In the genomic region with DNA sequence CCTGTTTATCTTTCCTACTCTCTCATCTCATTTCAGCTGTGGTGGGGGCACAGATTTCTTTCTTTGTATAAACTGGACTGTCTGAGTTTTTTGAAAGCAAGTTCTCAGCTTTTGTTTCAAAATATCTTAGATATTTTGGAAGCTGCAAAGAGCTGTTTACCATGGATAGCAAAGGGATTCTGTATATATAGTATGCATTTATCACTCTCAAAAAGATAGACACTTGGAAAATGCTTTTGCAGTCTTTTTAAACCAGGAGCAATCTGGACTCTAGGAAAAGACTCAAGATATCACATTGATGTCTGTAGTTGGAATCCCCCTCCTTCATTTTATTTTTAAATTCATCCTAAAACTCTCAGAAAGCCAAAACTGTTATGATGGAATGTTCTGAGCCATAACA, we compare ENCODE assay signal across 23 mouse cellular contexts.
A peak's percentile ranks its signal among the peaks of the same experiment; 100 is the strongest.
DNase-seq lines count a peak whose midpoint lies in the region; ATAC-seq and TF ChIP-seq lines count a peak whose summit lies in the region.
"Had no signal": no experiment of that assay in that cellular context is flagged by ENCODE, and none has a peak within 500 bp of the region (broad histone marks: within the 10 kb centered on the region; RNA-seq: fewer than 3 reads in every experiment).

No protein-coding gene starts in this region.

- no peaks in the 10 kb centered on the region for H3K4me1 ChIP-seq in forebrain, postnatal 0 days (ENCODE audit: insufficient read depth)
- no peaks in the 10 kb centered on the region for H3K4me1 ChIP-seq in forebrain, embryonic 13.5 days
- H3K4me1 ChIP-seq: embryonic facial prominence, embryonic 10.5 days; embryonic facial prominence, embryonic 12.5 days had no signal

- no peaks in the 10 kb centered on the region for H3K9me3 ChIP-seq in forebrain, postnatal 0 days (ENCODE audit: low read length)
- H3K9me3 ChIP-seq in forebrain, embryonic 13.5 days (replicated peaks): no peaks in the 10 kb centered on the region
- H3K9me3 ChIP-seq: embryonic facial prominence, embryonic 10.5 days; embryonic facial prominence, embryonic 12.5 days; G1E had no signal

- H3K4me2 ChIP-seq in forebrain, postnatal 0 days (ENCODE audit: low read depth): no peak overlapping the region
- no peak overlapping the region for H3K4me2 ChIP-seq in forebrain, embryonic 13.5 days
- H3K4me2 ChIP-seq: embryonic facial prominence, embryonic 12.5 days had no signal

- H3K36me3 ChIP-seq in forebrain, postnatal 0 days (ENCODE audit: insufficient read depth): no peaks in the 10 kb centered on the region
- H3K36me3 ChIP-seq in forebrain, embryonic 13.5 days (ENCODE audit: poor library complexity, severe bottlenecking): no peaks in the 10 kb centered on the region
- H3K36me3 ChIP-seq: embryonic facial prominence, embryonic 10.5 days; embryonic facial prominence, embryonic 12.5 days; G1E had no signal

- H3K4me3 ChIP-seq in forebrain, postnatal 0 days (ENCODE audit: low read depth, low read length): no peak overlapping the region
- H3K4me3 ChIP-seq in forebrain, embryonic 13.5 days: no peak overlapping the region
- H3K4me3 ChIP-seq: embryonic facial prominence, embryonic 10.5 days; embryonic facial prominence, embryonic 12.5 days had no signal

- no peak overlapping the region for H3K9ac ChIP-seq in forebrain, postnatal 0 days
- H3K9ac ChIP-seq in forebrain, embryonic 13.5 days: no peak overlapping the region
- H3K9ac ChIP-seq: embryonic facial prominence, embryonic 12.5 days had no signal

- DNase-seq in forebrain, postnatal 0 days: peak; percentile 6
- peak; percentile 10 for DNase-seq in brain, adult 2 months (ENCODE audit: low read depth, low spot score)
- DNase-seq in telencephalon, adult 2 months (ENCODE audit: low read depth, low spot score): peak; percentile 34
- DNase-seq in liver: no peak
- DNase-seq: adrenal gland, adult 8-10 months; adrenal gland, postnatal 14 days; adrenal gland, postnatal 36 days; B cell, adult 2 months; cerebellum, adult 11-12 months; cerebellum, adult 2 months; cerebellum, adult 9-10 months; cerebellum, postnatal 10 days; cerebellum, postnatal 25 days had no signal

- no peak for TF ChIP-seq CTCF in forebrain, postnatal 0 days (IDR thresholded peaks at IDR 0.05; ENCODE audit: low read depth)

- ATAC-seq in forebrain, postnatal 0 days: peak; percentile 51
- no peak for ATAC-seq in forebrain, embryonic 13.5 days
- ATAC-seq: activated CD4-positive, CD25-positive, alpha-beta regulatory T cell, adult 4 months; CD4-positive, CD25-positive, alpha-beta regulatory T cell, adult 4 months; forebrain, embryonic 14.5 days; forebrain, embryonic 16.5 days; Patski had no signal

- H3K27me3 ChIP-seq in forebrain, postnatal 0 days (ENCODE audit: insufficient read depth, low read length): no peaks in the 10 kb centered on the region
- no peaks in the 10 kb centered on the region for H3K27me3 ChIP-seq in forebrain, embryonic 13.5 days
- H3K27me3 ChIP-seq: CH12.LX; embryonic facial prominence, embryonic 12.5 days had no signal

- no peak overlapping the region for H3K27ac ChIP-seq in forebrain, postnatal 0 days (ENCODE audit: low read depth, low read length)
- H3K27ac ChIP-seq in forebrain, embryonic 13.5 days: no peak overlapping the region
- H3K27ac ChIP-seq: embryonic facial prominence, embryonic 10.5 days; embryonic facial prominence, embryonic 12.5 days had no signal
